Mouse (Mus musculus) heart, postnatal 0 days (tissue): ENCODE results near the gene Prcp. TPM values are rescaled to one million over a fixed set of nuclear protein-coding genes. Genes with fewer than 3 reads are reported as not detected.
"Not testable (repeated sequence)": the region's sequence is repeated elsewhere in the genome, so short reads cannot be mapped to it uniquely, and the experiment has no call there.

Experiments
- ATAC-seq: fragments of 200-750 bp; cut with Nextera tagmentation; 2 replicates; pipeline ENCODE4 v1.8.0; 2017; ENCODE audit warnings: low read depth, moderate number of reproducible peaks, moderate library complexity; ENCODE audit not compliant: insufficient read depth
- DNase-seq: peaks from one replicate; pipeline ENCODE4 v3.0.0-alpha.2; 2016; ENCODE audit warnings: low spot score
- H3K27ac ChIP-seq: fragments of 300-500 bp; sonication (generic); 2 replicates; pipeline ENCODE4 v1.5.1; 2014; ENCODE audit warnings: low read depth, mild to moderate bottlenecking
- H3K27me3 ChIP-seq: fragments of 300-500 bp; sonication (generic); 2 replicates; pipeline ENCODE4 v1.6.1; 2014; ENCODE audit warnings: low read length, mixed read lengths; ENCODE audit not compliant: control insufficient read depth, insufficient read depth
- H3K36me3 ChIP-seq: fragments of 300-500 bp; sonication (generic); replicated peaks from 2 replicates; pipeline ENCODE4 v1.6.1; 2014; ENCODE audit warnings: low read length, mixed read lengths; ENCODE audit not compliant: control insufficient read depth, insufficient read depth
- H3K4me1 ChIP-seq: fragments of 300-500 bp; sonication (generic); 2 replicates; pipeline ENCODE4 v1.6.1; 2014; ENCODE audit warnings: antibody characterized with exemption; ENCODE audit not compliant: control insufficient read depth, insufficient read depth
- H3K4me2 ChIP-seq: fragments of 300-500 bp; sonication (generic); 2 replicates; pipeline ENCODE4 v1.6.1; 2014; ENCODE audit warnings: low read depth, mild to moderate bottlenecking, low read length, moderate library complexity
- H3K4me3 ChIP-seq: fragments of 300-500 bp; sonication (generic); 2 replicates; pipeline ENCODE4 v1.5.1; 2014; ENCODE audit warnings: low read depth, low read length
- H3K9ac ChIP-seq: fragments of 300-500 bp; sonication (generic); replicated peaks from 2 replicates; pipeline ENCODE4 v1.6.1; 2014; ENCODE audit warnings: low read depth, low read length, mixed read lengths
- H3K9me3 ChIP-seq: fragments of 300-500 bp; sonication (generic); replicated peaks from 2 replicates; pipeline ENCODE4 v1.6.1; 2016; ENCODE audit warnings: low read length; ENCODE audit not compliant: control insufficient read depth
- CTCF ChIP-seq: IDR thresholded peaks from 2 replicates; pipeline ENCODE4 v1.5.1; 2016; ENCODE audit warnings: antibody characterized with exemption, control low read depth, low read depth
- EP300 ChIP-seq: IDR thresholded peaks from 2 replicates; pipeline ENCODE4 v1.6.1; 2016; ENCODE audit warnings: antibody characterized with exemption, low read depth
- WGBS: fragments of 180-500 bp; shearing (Covaris S2); extraction: QIAGEN DNeasy Blood & Tissue Kit; methylation state at CpG from one replicate; pipeline ENCODE4 v1.1.7; 2014; 5-methylcytosine and 5-hydroxymethylcytosine counted together
- polyA plus RNA-seq: library from polyadenylated mRNA; unstranded; fragments of >200 nt; fragmentation: Nextera tagmentation; extraction: Ambion mirVana; gene quantifications from 2 replicates; pipeline ENCODE4 v1.2.1, GENCODE M21; 2015
- total RNA-seq: library from RNA; depleted of rRNA; stranded (reverse); fragments of >200 nt; gene quantifications from 2 replicates; pipeline ENCODE4 v1.2.3, GENCODE M21; 2014; ENCODE audit warnings: low replicate concordance; rRNA removed

The Prcp gene
- total and polyA plus RNA-seq, 2 experiments from 2014 or later: 18.3 to 44.8 TPM

GRCm38 (mm10) chr7:92967381-92968127 is 93.3 kb downstream of the Prcp start:
- Histone ChIP-seq H3K4me3 (no peak overlapping the region), H3K27ac (no peak overlapping the region), H3K27me3 (no peaks in the 10 kb centered on the region), H3K9ac (no peak overlapping the region), H3K4me2 (no peak overlapping the region), H3K36me3 (no peaks in the 10 kb centered on the region), H3K4me1 (no peaks in the 10 kb centered on the region), H3K9me3 (no peaks in the 10 kb centered on the region)
- ATAC-seq (0 out of 2 replicates have a peak, but pooled peaks have one; percentile 41), DNase-seq (peak; percentile 45)
- 64% methylated on average over 10 of the region's 10 CpGs for WGBS
- TF ChIP-seq EP300 (no peak), CTCF (peak; percentile 75)

GRCm38 (mm10) chr7:92977429-92977828 is 103.2 kb downstream of the Prcp start:
- TF ChIP-seq CTCF: no peak
- H3K4me2 ChIP-seq: no peak overlapping the region
- no peak overlapping the region for H3K27ac ChIP-seq
- no peaks in the 10 kb centered on the region for H3K9me3 ChIP-seq
- no peaks in the 10 kb centered on the region for H3K27me3 ChIP-seq
- no peak overlapping the region for H3K9ac ChIP-seq
- WGBS: 89% methylated on average over 3 of the region's 3 CpGs
- DNase-seq (no peak), ATAC-seq (no peak)
- no peaks in the 10 kb centered on the region for H3K4me1 ChIP-seq
- no peaks in the 10 kb centered on the region for H3K36me3 ChIP-seq
- no peak overlapping the region for H3K4me3 ChIP-seq

- Histone ChIP-seq H3K4me3 (no peak overlapping the region), H3K9ac (no peak overlapping the region), H3K27ac (no peak overlapping the region), H3K9me3 (no peaks in the 10 kb centered on the region), H3K27me3 (no peaks in the 10 kb centered on the region), H3K4me1 (no peaks in the 10 kb centered on the region), H3K36me3 (no peaks in the 10 kb centered on the region), H3K4me2 (no peak overlapping the region)
- no peak for ATAC-seq
- 57% methylated on average over 4 of the region's 4 CpGs for WGBS
- no peak for TF ChIP-seq CTCF
- no peak for DNase-seq
Measured at GRCm38 (mm10) chr7:92978225-92978624, 104.0 kb downstream of the Prcp start.

- WGBS: 39% methylated on average over 7 of the region's 7 CpGs
- H3K27me3 ChIP-seq, H3K4me2 ChIP-seq, ATAC-seq, H3K4me1 ChIP-seq, H3K27ac ChIP-seq, DNase-seq, H3K9me3 ChIP-seq, H3K9ac ChIP-seq, H3K36me3 ChIP-seq, H3K4me3 ChIP-seq: not testable (repeated sequence)
Measured at GRCm38 (mm10) chr7:92978720-92979119, 104.5 kb downstream of the Prcp start.

- ATAC-seq: no peak
- H3K27ac ChIP-seq: no peak overlapping the region
- 18% methylated on average over 2 of the region's 2 CpGs for WGBS
Measured at GRCm38 (mm10) chr7:92980741-92981140, 106.5 kb downstream of the Prcp start.

GRCm38 (mm10) chr7:92981864-92982263 is 107.6 kb downstream of the Prcp start:
- ATAC-seq (peak; percentile 70), DNase-seq (peak; percentile 41)
- Histone ChIP-seq H3K27ac (0 out of 2 replicates have a peak overlapping the region, but pooled peaks have one; percentile 25), H3K4me3 (no peak overlapping the region), H3K9me3 (no peaks in the 10 kb centered on the region), H3K4me1 (no peaks in the 10 kb centered on the region), H3K36me3 (no peaks in the 10 kb centered on the region), H3K4me2 (peak overlapping the region; percentile 12; the same call in 1 of the 2 replicates), H3K9ac (no peak overlapping the region), H3K27me3 (no peaks in the 10 kb centered on the region)
- 28% methylated on average over 2 of the region's 2 CpGs for WGBS
- TF ChIP-seq EP300: no peak
- no peak for TF ChIP-seq CTCF

More at GRCm38 (mm10) chr7:92980741-92981140, 106.5 kb downstream of the Prcp start:
- Histone ChIP-seq H3K36me3 (no peaks in the 10 kb centered on the region), H3K4me1 (no peaks in the 10 kb centered on the region), H3K4me3 (no peak overlapping the region), H3K9me3 (no peaks in the 10 kb centered on the region), H3K4me2 (no peak overlapping the region), H3K27me3 (no peaks in the 10 kb centered on the region), H3K9ac (no peak overlapping the region)
- DNase-seq: peak; percentile 15
- TF ChIP-seq CTCF (no peak), EP300 (no peak)

Other genes starting within 250 kb of the Prcp start
- gene Ankrd42, start 237.3 kb upstream of the Prcp start, total RNA-seq: 1.5 and 2.6 TPM in 2 replicates
- 1.1 and 1.6 TPM in 2 replicates for gene Ankrd42, start 237.3 kb upstream of the Prcp start, polyA plus RNA-seq
- gene Pcf11, start 204.5 kb upstream of the Prcp start, total RNA-seq: 10.6 and 26.2 TPM in 2 replicates
- 9.6 and 10.5 TPM in 2 replicates for gene Pcf11, start 204.5 kb upstream of the Prcp start, polyA plus RNA-seq
- 2.7 and 6.1 TPM in 2 replicates for gene Rab30, start 132.9 kb upstream of the Prcp start, total RNA-seq
- gene Rab30, start 132.9 kb upstream of the Prcp start, polyA plus RNA-seq: 7.2 and 7.3 TPM in 2 replicates
- gene Ddias, start 223 bp upstream of the Prcp start, total RNA-seq: 3.5 and 7.5 TPM in 2 replicates
- 3.1 and 3.4 TPM in 2 replicates for gene Ddias, start 223 bp upstream of the Prcp start, polyA plus RNA-seq
- 6.0 and 7.5 TPM in 2 replicates for gene Fam181b, start 205.4 kb downstream of the Prcp start, total RNA-seq
- gene Fam181b, start 205.4 kb downstream of the Prcp start, polyA plus RNA-seq: 3.0 and 3.5 TPM in 2 replicates